Mouse (Mus musculus) midbrain, embryonic 15.5 days (tissue): ENCODE data around the gene Fpr1. TPM values are rescaled to one million over a fixed set of nuclear protein-coding genes. Genes with fewer than 3 reads are reported as not detected.

ENCODE experiments used
- ATAC-seq: fragments of 200-750 bp; cut with Nextera tagmentation; replicated peaks from 2 replicates; pipeline ENCODE4 v1.8.0; 2017; ENCODE audit warnings: moderate TSS enrichment
- H3K27ac ChIP-seq: fragments of 300-500 bp; sonication (generic); 2 replicates; pipeline ENCODE4 v1.5.1; 2015; ENCODE audit warnings: mild to moderate bottlenecking, inconsistent platforms
- H3K27me3 ChIP-seq: fragments of 300-500 bp; sonication (generic); replicated peaks from 2 replicates; pipeline ENCODE4 v1.6.1; 2015; ENCODE audit warnings: inconsistent platforms
- H3K36me3 ChIP-seq: fragments of 300-500 bp; sonication (generic); replicated peaks from 2 replicates; pipeline ENCODE4 v1.6.1; 2015; ENCODE audit warnings: inconsistent platforms
- H3K4me1 ChIP-seq: fragments of 300-500 bp; sonication (generic); 2 replicates; pipeline ENCODE4 v1.6.1; 2015; ENCODE audit warnings: inconsistent platforms
- H3K4me2 ChIP-seq: fragments of 300-500 bp; sonication (generic); 2 replicates; pipeline ENCODE4 v1.6.1; 2015; ENCODE audit warnings: inconsistent platforms, mild to moderate bottlenecking, moderate library complexity
- H3K4me3 ChIP-seq: fragments of 300-500 bp; sonication (generic); 2 replicates; pipeline ENCODE4 v1.5.1; 2015; ENCODE audit warnings: mild to moderate bottlenecking, inconsistent platforms
- H3K9ac ChIP-seq: fragments of 300-500 bp; sonication (generic); 2 replicates; pipeline ENCODE4 v1.6.1; 2015; ENCODE audit warnings: mild to moderate bottlenecking, inconsistent platforms
- H3K9me3 ChIP-seq: fragments of 300-500 bp; sonication (generic); 2 replicates; pipeline ENCODE4 v1.6.1; 2016; ENCODE audit warnings: inconsistent platforms
- WGBS: fragments of 180-500 bp; shearing (Covaris S2); methylation state at CpG from one replicate; pipeline ENCODE4 v1.1.7; 2015; ENCODE audit warnings: mixed read lengths; 5-methylcytosine and 5-hydroxymethylcytosine counted together
- polyA plus RNA-seq: library from polyadenylated mRNA; unstranded; fragments of >200 nt; fragmentation: Nextera tagmentation; extraction: Ambion mirVana; gene quantifications from 2 replicates; pipeline ENCODE4 v1.2.1, GENCODE M21; 2015

Fpr1 gene
- polyA plus RNA-seq, 1 experiment from 2014 or later, result 0.25 TPM

DNA sequence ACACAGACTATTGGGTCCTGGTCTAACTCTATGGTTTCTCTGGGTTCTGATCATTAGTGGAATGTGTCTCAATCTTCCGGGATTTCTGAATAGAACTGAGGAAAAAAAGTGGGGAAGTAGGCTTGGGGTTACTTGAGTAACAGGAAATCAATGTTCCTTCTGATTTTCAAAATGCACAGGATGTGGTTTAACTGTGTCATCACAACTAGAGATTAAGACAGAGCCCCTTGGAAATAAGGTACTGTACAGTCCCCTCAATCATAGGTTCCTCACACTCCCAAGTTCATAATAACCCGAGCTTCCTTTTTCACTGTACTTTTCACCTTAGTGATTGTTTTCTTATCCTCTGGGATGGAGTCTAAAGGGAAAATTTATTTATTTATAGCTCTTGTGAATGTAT, 12.0 kb downstream of the Fpr1 start:
- Histone ChIP-seq H3K27me3 (no peaks in the 10 kb centered on the region), H3K9me3 (no peaks in the 10 kb centered on the region), H3K27ac (no peak overlapping the region), H3K36me3 (no peaks in the 10 kb centered on the region), H3K4me3 (no peak overlapping the region), H3K4me2 (no peak overlapping the region), H3K9ac (no peak overlapping the region), H3K4me1 (no peaks in the 10 kb centered on the region)
- 90% methylated on average over 2 of the region's 2 CpGs for WGBS
- no peak for ATAC-seq

DNA sequence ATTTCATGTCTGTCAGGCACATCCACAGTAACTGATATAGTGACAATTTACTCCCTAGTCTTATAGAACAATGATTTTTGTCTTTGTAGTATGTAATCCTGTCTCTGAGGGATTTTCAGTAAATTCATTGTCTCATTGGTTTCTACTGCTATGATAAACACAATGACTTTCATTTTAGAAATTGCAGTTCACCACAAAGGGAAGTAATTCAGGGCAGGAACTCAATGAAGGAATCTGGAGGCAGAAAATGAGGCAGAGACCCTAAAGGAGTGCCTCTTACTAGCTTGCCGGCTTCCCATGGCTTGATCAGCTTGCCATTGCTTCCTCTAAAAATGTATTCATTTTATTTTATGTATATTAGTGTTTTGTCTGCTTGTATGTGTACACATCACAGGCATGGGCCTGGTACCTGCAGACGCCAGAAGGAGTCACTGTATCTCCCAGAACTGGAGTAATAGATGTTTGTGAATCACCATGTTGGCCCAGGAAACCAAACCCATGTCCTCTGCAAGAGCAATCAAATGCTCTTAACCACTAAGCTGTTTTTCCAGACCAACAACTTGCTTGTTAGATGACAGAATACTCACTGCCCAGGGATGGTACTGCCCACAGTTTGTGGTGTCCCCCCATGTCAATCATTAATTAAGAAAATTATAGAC, 12.7 kb downstream of the Fpr1 start:
- Histone ChIP-seq H3K27ac (no peak overlapping the region), H3K27me3 (no peaks in the 10 kb centered on the region), H3K4me3 (no peak overlapping the region), H3K4me2 (no peak overlapping the region), H3K9ac (no peak overlapping the region), H3K9me3 (no peaks in the 10 kb centered on the region), H3K4me1 (no peaks in the 10 kb centered on the region), H3K36me3 (0 out of 2 replicates have a peak, but pooled peaks cover 1% of the 10 kb centered on the region)
- whole genome bisulfite sequencing, result 80% methylated on average over 2 of the region's 2 CpGs
- ATAC-seq, result no peak

DNA sequence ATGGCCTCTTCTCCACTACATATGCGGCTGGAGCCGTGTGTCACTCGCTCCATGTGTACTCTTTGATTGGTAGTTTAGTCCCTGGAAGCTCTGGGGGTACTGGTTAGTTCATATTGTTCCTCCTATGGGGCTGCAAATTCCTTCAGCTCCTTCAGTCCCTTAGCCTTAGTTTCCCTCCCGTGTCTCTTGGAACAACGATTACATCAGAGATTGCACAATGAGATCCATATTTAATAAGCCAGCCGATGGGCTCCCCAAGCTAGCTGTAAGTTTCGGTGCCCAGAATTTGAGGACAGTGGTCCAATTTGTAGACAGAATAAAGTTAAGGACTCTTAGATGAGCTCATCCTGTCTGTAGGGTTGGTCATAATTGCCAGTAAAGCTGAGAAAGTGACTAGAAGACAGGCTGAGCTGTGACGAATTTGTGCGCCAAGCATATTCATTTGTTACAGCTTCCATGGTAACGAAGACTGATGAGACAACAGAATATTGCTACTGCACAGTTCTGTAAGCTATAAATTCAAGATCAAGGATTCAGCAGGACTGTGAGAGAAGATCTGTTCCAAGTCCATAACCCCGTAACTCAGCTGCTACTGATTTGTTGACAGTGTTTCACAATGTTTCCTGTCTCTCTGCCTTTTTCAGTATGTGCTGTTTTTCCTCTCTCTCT, 16.8 kb downstream of the Fpr1 start:
- peaks cover 11% of the 10 kb centered on the region; the same call in 1 of the 2 replicates for H3K36me3 ChIP-seq
- H3K4me2 ChIP-seq, result no peak overlapping the region
- ATAC-seq, result no peak
- no peak overlapping the region for H3K4me3 ChIP-seq
- no peak overlapping the region for H3K27ac ChIP-seq
- H3K4me1 ChIP-seq, result no peaks in the 10 kb centered on the region
- no peaks in the 10 kb centered on the region for H3K27me3 ChIP-seq
- WGBS, result 88% methylated on average over 11 of the region's 11 CpGs
- no peaks in the 10 kb centered on the region for H3K9me3 ChIP-seq
- H3K9ac ChIP-seq, result no peak overlapping the region

DNA sequence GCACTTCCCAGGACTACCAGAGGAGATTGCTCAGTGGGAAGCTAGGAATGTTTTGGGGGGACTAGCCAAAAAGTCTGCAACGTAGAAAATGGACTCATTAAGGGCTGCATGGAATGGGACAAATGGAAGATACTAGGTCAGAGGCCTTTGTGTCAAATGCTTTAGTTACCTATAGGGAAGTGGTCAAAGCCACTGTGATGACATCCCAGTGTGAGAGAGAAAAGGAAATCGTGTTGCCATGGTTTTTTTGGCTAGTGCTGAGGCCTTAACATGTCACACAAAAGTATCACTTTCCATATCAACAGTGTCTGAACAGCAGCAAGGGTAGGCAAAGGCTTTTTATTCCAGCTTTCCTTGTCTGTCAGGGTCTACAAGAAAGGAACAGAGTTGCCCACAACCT, 18.6 kb downstream of the Fpr1 start:
- Histone ChIP-seq H3K9me3 (no peaks in the 10 kb centered on the region), H3K4me2 (no peak overlapping the region), H3K27me3 (no peaks in the 10 kb centered on the region), H3K9ac (no peak overlapping the region), H3K4me1 (no peaks in the 10 kb centered on the region), H3K36me3 (peaks cover 11% of the 10 kb centered on the region; the same call in 1 of the 2 replicates), H3K4me3 (no peak overlapping the region), H3K27ac (no peak overlapping the region)
- no peak for ATAC-seq
- WGBS, result 56% methylated on average over 2 of the region's 2 CpGs

DNA sequence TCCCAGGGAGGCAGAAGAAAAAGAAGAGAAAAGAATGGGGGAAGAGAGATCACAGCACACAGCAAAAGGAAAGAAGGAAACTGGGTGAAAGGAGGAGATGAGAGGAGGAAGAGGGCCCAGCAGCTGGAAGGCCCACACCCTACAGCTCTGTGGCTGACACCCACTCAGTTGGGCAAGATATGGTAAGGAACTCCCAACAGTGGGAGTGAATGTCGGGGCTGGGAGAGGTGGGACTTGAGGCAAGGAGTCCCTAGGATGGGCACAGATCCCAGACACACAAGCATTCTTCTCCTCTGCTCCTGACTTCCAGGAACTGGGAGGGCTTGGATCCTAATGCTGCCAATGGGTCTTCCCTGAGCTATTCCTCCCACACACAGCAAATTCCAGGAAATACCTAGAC, 21.4 kb downstream of the Fpr1 start:
- no peaks in the 10 kb centered on the region for H3K9me3 ChIP-seq
- no peak overlapping the region for H3K4me3 ChIP-seq
- no peak overlapping the region for H3K4me2 ChIP-seq
- H3K9ac ChIP-seq, result no peak overlapping the region
- no peaks in the 10 kb centered on the region for H3K4me1 ChIP-seq
- H3K27ac ChIP-seq, result no peak overlapping the region
- WGBS, result 65% methylated on average over 1 of the region's 1 CpGs
- no peaks in the 10 kb centered on the region for H3K27me3 ChIP-seq
- no peak for ATAC-seq
- peaks cover 11% of the 10 kb centered on the region; the same call in 1 of the 2 replicates for H3K36me3 ChIP-seq

DNA sequence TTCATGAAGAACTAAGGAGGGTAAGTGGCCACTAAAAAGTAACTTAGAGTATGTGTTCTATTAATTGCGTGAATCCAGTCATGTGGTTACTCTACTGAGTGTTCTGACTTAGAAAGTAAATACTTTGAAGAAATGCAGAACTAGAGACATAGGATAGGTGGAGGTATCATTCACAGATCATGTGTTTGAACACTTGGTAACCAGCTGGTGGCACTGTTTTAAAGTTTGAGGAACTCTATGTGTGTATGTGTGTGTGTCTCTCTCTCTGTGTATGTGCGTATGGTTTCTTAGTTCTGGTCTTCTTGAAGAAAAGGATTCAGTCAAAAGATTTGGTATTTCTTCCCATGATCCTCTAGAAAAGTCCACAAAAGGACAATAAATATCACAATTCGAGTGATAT, 23.6 kb downstream of the Fpr1 start:
- Histone ChIP-seq H3K36me3 (peaks cover 7% of the 10 kb centered on the region; the same call in 1 of the 2 replicates), H3K27ac (no peak overlapping the region), H3K9me3 (no peaks in the 10 kb centered on the region), H3K4me1 (no peaks in the 10 kb centered on the region), H3K9ac (no peak overlapping the region), H3K4me3 (no peak overlapping the region), H3K27me3 (no peaks in the 10 kb centered on the region), H3K4me2 (no peak overlapping the region)
- no peak for ATAC-seq
- WGBS, result 83% methylated on average over 3 of the region's 3 CpGs

DNA sequence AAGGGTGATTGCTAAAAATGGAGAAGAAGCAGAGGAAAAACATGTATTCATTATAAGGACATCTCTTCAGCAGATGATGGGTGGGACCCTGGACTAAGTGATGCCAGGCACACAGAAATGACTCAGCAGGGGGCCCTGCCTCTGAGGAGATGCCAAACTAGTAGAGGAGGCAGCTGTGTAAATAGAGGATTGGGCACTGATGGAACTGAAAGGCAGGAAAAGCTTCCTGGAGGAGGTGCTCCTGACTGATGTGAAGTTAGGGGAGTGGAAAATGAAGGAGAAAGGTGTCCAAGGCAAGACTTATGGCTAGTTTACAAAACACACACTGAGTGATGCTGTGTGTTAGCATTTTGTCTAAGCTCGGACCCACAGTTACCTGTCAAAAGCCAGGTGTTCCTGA, 26.3 kb downstream of the Fpr1 start:
- Histone ChIP-seq H3K9ac (no peak overlapping the region), H3K27me3 (no peaks in the 10 kb centered on the region), H3K27ac (no peak overlapping the region), H3K4me3 (no peak overlapping the region), H3K9me3 (no peaks in the 10 kb centered on the region), H3K4me1 (no peaks in the 10 kb centered on the region), H3K4me2 (no peak overlapping the region), H3K36me3 (no peaks in the 10 kb centered on the region)
- ATAC-seq, result no peak
- 93% methylated on average over 1 of the region's 1 CpGs for WGBS

DNA sequence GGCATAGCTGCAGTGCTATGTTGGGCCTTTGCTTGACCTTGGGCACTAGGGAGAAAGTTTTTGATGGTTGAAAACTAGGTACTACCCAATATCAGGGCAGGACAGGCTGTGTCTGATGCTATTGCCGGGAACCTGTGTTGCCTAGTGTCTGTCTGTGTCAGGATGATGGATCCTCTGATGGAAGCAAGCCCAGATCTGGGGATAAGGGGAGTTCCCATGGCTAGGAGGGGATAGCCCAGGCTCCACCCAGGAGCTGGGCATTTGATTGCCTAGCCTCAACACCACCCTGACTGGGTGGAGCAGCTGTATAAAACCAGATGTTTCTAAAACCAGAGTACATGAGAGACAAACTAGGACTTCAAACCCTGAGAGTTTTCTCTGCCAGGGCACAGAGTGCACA, 27.1 kb downstream of the Fpr1 start:
- Histone ChIP-seq H3K4me2 (no peak overlapping the region), H3K9ac (no peak overlapping the region), H3K27me3 (no peaks in the 10 kb centered on the region), H3K4me3 (no peak overlapping the region), H3K9me3 (no peaks in the 10 kb centered on the region), H3K4me1 (no peaks in the 10 kb centered on the region), H3K36me3 (no peaks in the 10 kb centered on the region), H3K27ac (no peak overlapping the region)
- no peak for ATAC-seq
- 81% methylated on average over 1 of the region's 1 CpGs for WGBS

DNA sequence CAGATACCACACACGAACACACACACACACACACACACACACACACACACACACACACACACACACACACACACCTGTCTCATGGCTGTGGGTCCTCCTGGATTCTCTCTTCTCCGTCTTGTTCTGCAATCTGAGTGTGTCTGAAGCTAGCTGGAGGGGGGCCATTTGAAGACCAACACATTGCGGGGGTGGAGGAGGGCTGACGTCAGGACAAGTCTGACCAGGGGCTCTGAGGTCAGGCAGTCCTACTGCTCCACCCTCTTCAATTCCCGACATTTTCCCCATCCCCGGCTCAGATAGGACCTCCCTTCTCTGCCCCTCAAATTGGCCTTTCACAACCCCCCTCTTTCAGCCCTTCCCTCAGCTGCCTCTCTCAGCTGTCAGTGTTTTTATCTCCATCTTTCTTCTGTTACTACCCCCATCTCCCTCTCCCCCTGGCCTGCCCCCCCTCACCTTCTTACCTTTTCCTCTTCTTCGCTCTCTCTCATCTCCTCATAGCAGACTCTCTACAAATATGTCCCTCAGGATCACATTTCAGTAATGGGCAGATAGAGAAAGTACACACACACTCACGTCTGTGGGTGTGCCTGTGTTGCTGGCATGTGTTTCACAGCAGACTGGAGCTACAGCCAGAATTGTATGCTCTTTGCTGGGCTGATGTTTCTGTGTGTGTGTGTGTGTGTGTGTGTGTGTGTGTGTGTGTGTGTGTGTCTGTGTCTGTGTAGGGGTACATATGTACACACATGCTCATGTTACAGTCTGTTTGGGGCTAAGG, 28.5 kb downstream of the Fpr1 start, which contains the start of gene Has1:
TSS of gene Has1 (minus strand) at position 142 of the 775 bp plus-strand sequence.
- H3K27me3 ChIP-seq, result no peaks in the 10 kb centered on the region
- 68% methylated on average over 8 of the region's 8 CpGs for WGBS
- H3K36me3 ChIP-seq, result no peaks in the 10 kb centered on the region
- no peak within 1 kb of the TSS for H3K9ac ChIP-seq
- H3K4me3 ChIP-seq, result no peak within 1 kb of the TSS
- no peak within 1 kb of the TSS for H3K4me2 ChIP-seq
- H3K27ac ChIP-seq, result no peak within 1 kb of the TSS
- no peaks in the 10 kb centered on the region for H3K4me1 ChIP-seq
- no peaks in the 10 kb centered on the region for H3K9me3 ChIP-seq
- ATAC-seq, result no peak

DNA sequence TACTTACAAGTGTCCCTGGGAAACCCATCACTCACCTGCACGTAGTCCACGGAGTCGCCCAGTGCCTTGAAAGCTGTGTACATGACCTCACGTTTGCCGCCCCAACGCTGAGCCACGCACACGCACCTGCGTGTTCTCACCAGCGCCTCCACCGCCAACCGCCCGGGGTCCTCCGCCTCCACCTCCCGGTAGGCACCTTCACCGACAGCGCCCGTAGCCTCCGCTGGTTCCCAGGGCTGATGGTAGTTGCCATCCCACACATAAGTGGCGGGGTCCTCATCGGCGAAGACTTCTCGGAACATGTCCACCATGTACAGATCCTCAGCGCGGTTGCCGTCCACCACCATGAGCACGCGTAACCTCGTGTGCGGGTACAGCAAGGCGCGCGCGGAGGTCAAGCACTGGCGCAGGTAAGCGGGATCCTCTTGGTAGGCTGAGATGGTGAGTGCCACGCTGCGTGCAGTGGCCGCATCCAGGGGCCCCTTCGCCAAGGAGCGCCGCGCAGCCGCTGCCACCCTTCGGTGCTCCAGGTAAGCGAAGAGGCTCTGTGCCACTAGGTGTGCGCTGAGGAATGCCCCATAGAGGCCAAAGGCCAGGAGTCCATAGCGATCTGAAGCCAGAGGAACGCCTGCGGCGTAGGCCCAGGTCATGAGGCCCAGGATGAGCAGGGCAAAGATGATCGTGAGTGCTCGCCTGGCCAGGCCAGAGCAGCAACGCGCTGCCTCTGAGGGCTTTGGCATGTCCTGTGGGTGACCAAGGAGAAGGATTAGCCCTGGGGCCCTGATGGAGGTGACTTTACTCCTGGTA, 33.6 kb downstream of the Fpr1 start:
- peak; percentile 59 for ATAC-seq
- no peaks in the 10 kb centered on the region for H3K27me3 ChIP-seq
- 24% methylated on average over 55 of the region's 55 CpGs for WGBS
- no peaks in the 10 kb centered on the region for H3K36me3 ChIP-seq
- peak overlapping the region; percentile 44 for H3K4me2 ChIP-seq
- H3K4me1 ChIP-seq, result no peaks in the 10 kb centered on the region
- peak overlapping the region; percentile 31 for H3K4me3 ChIP-seq
- no peak overlapping the region for H3K9ac ChIP-seq
- H3K27ac ChIP-seq, result no peak overlapping the region
- no peaks in the 10 kb centered on the region for H3K9me3 ChIP-seq

DNA sequence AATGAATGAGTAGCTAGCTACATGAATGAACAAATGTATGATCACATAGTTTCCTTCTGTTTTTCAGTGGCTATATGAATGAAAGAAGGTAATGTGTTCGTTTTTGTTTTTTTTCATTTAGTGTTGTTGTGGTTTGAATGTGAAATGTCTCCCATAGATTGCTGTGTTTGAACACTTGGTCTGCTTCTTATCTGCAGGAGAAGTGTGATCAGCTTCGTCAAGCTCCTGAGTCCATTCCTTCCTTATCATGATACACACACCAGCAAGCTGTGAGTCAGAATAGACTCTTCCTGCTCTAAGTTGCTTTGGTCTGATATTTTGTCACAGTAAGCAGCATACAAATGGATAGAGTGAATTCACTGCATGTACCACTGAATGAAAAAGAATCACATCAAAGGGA, 34.8 kb downstream of the Fpr1 start:
- Histone ChIP-seq H3K4me2 (no peak overlapping the region), H3K9ac (no peak overlapping the region), H3K27ac (no peak overlapping the region), H3K36me3 (no peaks in the 10 kb centered on the region), H3K4me3 (no peak overlapping the region), H3K9me3 (no peaks in the 10 kb centered on the region), H3K27me3 (no peaks in the 10 kb centered on the region), H3K4me1 (no peaks in the 10 kb centered on the region)
- 79% methylated on average over 2 of the region's 2 CpGs for WGBS
- no peak for ATAC-seq
